Mouse (Mus musculus) lung, postnatal 36 days (tissue): ENCODE measurements at regions not wholly inside any gene's neighbourhood (a gene's known extent, or its start where the extent isn't known, plus 50 kb on each side); places are given as distances from the start of the nearest gene placed in this dataset.

Experiments
- DNase-seq: peaks from one replicate; pipeline ENCODE4 v3.0.0; 2022; ENCODE audit warnings: mixed read lengths

- no peak for DNase-seq
Measured at GRCm38 (mm10) chr5:96931576-96932152, 65.8 kb upstream of the Bmp2k start.

GRCm38 (mm10) chr5:96936239-96936638 lies 61.2 kb upstream of the Bmp2k start:
- no peak for DNase-seq

- DNase-seq = no peak
Measured at GRCm38 (mm10) chr5:96938718-96939117, 58.8 kb upstream of the Bmp2k start.

GRCm38 (mm10) chr5:96939273-96939672 lies 58.2 kb upstream of the Bmp2k start:
- no peak for DNase-seq

GRCm38 (mm10) chr5:96940170-96941086 lies 57.1 kb upstream of the Bmp2k start:
- no peak for DNase-seq

GRCm38 (mm10) chr5:96941087-96941468 lies 56.4 kb upstream of the Bmp2k start:
- DNase-seq = peak; percentile 39

GRCm38 (mm10) chr5:96941518-96941917 lies 56.0 kb upstream of the Bmp2k start:
- no peak for DNase-seq
